In genomic region chr3:117749256-117749655, GRCm38 (mm10) we compare ENCODE assay signal across 24 mouse cellular contexts.
DNase-seq lines count a peak whose midpoint lies in the region; ATAC-seq and TF ChIP-seq lines count a peak whose summit lies in the region.
"Had no signal": no experiment of that assay in that cellular context is flagged by ENCODE, and none has a peak within 500 bp of the region (broad histone marks: within the 10 kb centered on the region; RNA-seq: fewer than 3 reads in every experiment).

No protein-coding gene starts in this region.

- no peak overlapping the region for H3K4me2 ChIP-seq in hindbrain, postnatal 0 days (ENCODE audit: low read depth, low read length)
- H3K4me2 ChIP-seq in hindbrain, embryonic 16.5 days (ENCODE audit: low read length) = no peak overlapping the region
- H3K4me2 ChIP-seq in midbrain, postnatal 0 days (ENCODE audit: low read depth, low read length, poor library complexity, severe bottlenecking) = no peak overlapping the region
- H3K4me2 ChIP-seq in midbrain, embryonic 14.5 days (ENCODE audit: low read length) = no peak overlapping the region
- H3K4me2 ChIP-seq: embryonic facial prominence, embryonic 12.5 days; forebrain, embryonic 13.5 days; forebrain, embryonic 15.5 days had no signal

- H3K36me3 ChIP-seq in hindbrain, postnatal 0 days (ENCODE audit: insufficient read depth, low read length) = no peaks in the 10 kb centered on the region
- H3K36me3 ChIP-seq in hindbrain, embryonic 16.5 days (ENCODE audit: control insufficient read depth, insufficient read depth, low read length) = no peaks in the 10 kb centered on the region
- H3K36me3 ChIP-seq in midbrain, postnatal 0 days (ENCODE audit: insufficient read depth, low read length) = no peaks in the 10 kb centered on the region
- H3K36me3 ChIP-seq in midbrain, embryonic 14.5 days (ENCODE audit: control insufficient read depth, insufficient read depth, low read length) = no peaks in the 10 kb centered on the region
- H3K36me3 ChIP-seq: embryonic facial prominence, embryonic 10.5 days; embryonic facial prominence, embryonic 12.5 days; forebrain, embryonic 15.5 days; G1E had no signal

- TF ChIP-seq CTCF in hindbrain, postnatal 0 days (IDR thresholded peaks at IDR 0.05; ENCODE audit: low read depth) = no peak
- TF ChIP-seq CTCF in midbrain, postnatal 0 days (IDR thresholded peaks at IDR 0.05) = no peak

- no peaks in the 10 kb centered on the region for H3K4me1 ChIP-seq in hindbrain, postnatal 0 days (ENCODE audit: insufficient read depth, low read length)
- H3K4me1 ChIP-seq in hindbrain, embryonic 16.5 days (ENCODE audit: control insufficient read depth, insufficient read depth, low read depth, low read length) = no peaks in the 10 kb centered on the region
- no peaks in the 10 kb centered on the region for H3K4me1 ChIP-seq in midbrain, postnatal 0 days (ENCODE audit: insufficient read depth, low read length)
- H3K4me1 ChIP-seq in midbrain, embryonic 14.5 days (ENCODE audit: control insufficient read depth, insufficient read depth, low read length) = no peaks in the 10 kb centered on the region
- H3K4me1 ChIP-seq: embryonic facial prominence, embryonic 10.5 days; embryonic facial prominence, embryonic 12.5 days; forebrain, embryonic 13.5 days had no signal

- 62% methylated on average over 3 of the region's 3 CpGs for WGBS in hindbrain, postnatal 0 days
- 77% methylated on average over 3 of the region's 3 CpGs for WGBS in hindbrain, embryonic 16.5 days
- 80% methylated on average over 3 of the region's 3 CpGs for WGBS in midbrain, postnatal 0 days
- WGBS in midbrain, embryonic 14.5 days = 90% methylated on average over 3 of the region's 3 CpGs

- DNase-seq in cerebellum, postnatal 10 days = peak; percentile 73 to 78
- DNase-seq in hindbrain, postnatal 0 days (ENCODE audit: low spot score) = peak; percentile 11
- peak; percentile 4 for DNase-seq in midbrain, postnatal 0 days (ENCODE audit: low spot score)
- DNase-seq in midbrain, embryonic 14.5 days = no peak
- DNase-seq: adrenal gland, adult 8-10 months; adrenal gland, postnatal 14 days; adrenal gland, postnatal 36 days; B cell, adult 2 months; cerebellum, adult 11 months; cerebellum, adult 18-20 months; cerebellum, adult 9-10 months; cerebellum, postnatal 25 days; forebrain, postnatal 0 days had no signal

- no peaks in the 10 kb centered on the region for H3K9me3 ChIP-seq in hindbrain, postnatal 0 days (ENCODE audit: low read length)
- no peaks in the 10 kb centered on the region for H3K9me3 ChIP-seq in hindbrain, embryonic 16.5 days (ENCODE audit: control insufficient read depth, low read length)
- H3K9me3 ChIP-seq in midbrain, postnatal 0 days (ENCODE audit: low read length) = no peaks in the 10 kb centered on the region
- H3K9me3 ChIP-seq in midbrain, embryonic 14.5 days (ENCODE audit: control insufficient read depth, low read length) = no peaks in the 10 kb centered on the region
- H3K9me3 ChIP-seq: embryonic facial prominence, embryonic 10.5 days; embryonic facial prominence, embryonic 12.5 days; forebrain, embryonic 13.5 days; forebrain, embryonic 15.5 days had no signal

- H3K27ac ChIP-seq in hindbrain, postnatal 0 days = no peak overlapping the region
- no peak overlapping the region for H3K27ac ChIP-seq in hindbrain, embryonic 16.5 days (ENCODE audit: low read depth, low read length)
- no peak overlapping the region for H3K27ac ChIP-seq in midbrain, postnatal 0 days (ENCODE audit: low read depth, low read length)
- no peak overlapping the region for H3K27ac ChIP-seq in midbrain, embryonic 14.5 days (replicated peaks; ENCODE audit: low read depth, low read length)
- H3K27ac ChIP-seq: embryonic facial prominence, embryonic 10.5 days; embryonic facial prominence, embryonic 12.5 days; forebrain, embryonic 13.5 days; forebrain, embryonic 15.5 days had no signal

- no peaks in the 10 kb centered on the region for H3K27me3 ChIP-seq in hindbrain, postnatal 0 days (ENCODE audit: insufficient read depth, low read length)
- H3K27me3 ChIP-seq in hindbrain, embryonic 16.5 days (replicated peaks; ENCODE audit: control insufficient read depth, insufficient read depth, low read length) = no peaks in the 10 kb centered on the region
- no peaks in the 10 kb centered on the region for H3K27me3 ChIP-seq in midbrain, postnatal 0 days (ENCODE audit: insufficient read depth, low read length)
- no peaks in the 10 kb centered on the region for H3K27me3 ChIP-seq in midbrain, embryonic 14.5 days (ENCODE audit: control insufficient read depth, insufficient read depth, low read length)
- H3K27me3 ChIP-seq: CH12.LX; embryonic facial prominence, embryonic 12.5 days; forebrain, embryonic 13.5 days; forebrain, embryonic 15.5 days; Patski had no signal

- H3K9ac ChIP-seq in hindbrain, postnatal 0 days (replicated peaks; ENCODE audit: low read length) = no peak overlapping the region
- no peak overlapping the region for H3K9ac ChIP-seq in hindbrain, embryonic 16.5 days (ENCODE audit: low read depth, low read length)
- no peak overlapping the region for H3K9ac ChIP-seq in midbrain, postnatal 0 days (replicated peaks; ENCODE audit: low read length, poor library complexity, severe bottlenecking)
- no peak overlapping the region for H3K9ac ChIP-seq in midbrain, embryonic 14.5 days (replicated peaks; ENCODE audit: low read length)
- H3K9ac ChIP-seq: embryonic facial prominence, embryonic 12.5 days; forebrain, embryonic 13.5 days; forebrain, embryonic 15.5 days; forebrain, postnatal 0 days had no signal

- ATAC-seq in cerebellum, adult (ENCODE audit: insufficient number of reproducible peaks, low FRiP score, low TSS enrichment) = no peak
- no peak for ATAC-seq in hindbrain, postnatal 0 days
- ATAC-seq in hindbrain, embryonic 16.5 days = no peak
- ATAC-seq in midbrain, postnatal 0 days (ENCODE audit: low FRiP score) = no peak
- ATAC-seq in midbrain, embryonic 14.5 days (ENCODE audit: low FRiP score, low TSS enrichment) = no peak
- ATAC-seq: activated CD4-positive, CD25-positive, alpha-beta regulatory T cell, adult 4 months; CD4-positive, CD25-positive, alpha-beta regulatory T cell, adult 4 months; forebrain, embryonic 13.5 days; forebrain, embryonic 15.5 days; forebrain, postnatal 0 days; Patski had no signal

- no peak overlapping the region for H3K4me3 ChIP-seq in hindbrain, postnatal 0 days (ENCODE audit: low read length)
- no peak overlapping the region for H3K4me3 ChIP-seq in hindbrain, embryonic 16.5 days (ENCODE audit: low read length)
- no peak overlapping the region for H3K4me3 ChIP-seq in midbrain, postnatal 0 days (ENCODE audit: low read depth, low read length)
- H3K4me3 ChIP-seq in midbrain, embryonic 14.5 days (replicated peaks; ENCODE audit: low read depth, low read length) = no peak overlapping the region
- H3K4me3 ChIP-seq: embryonic facial prominence, embryonic 10.5 days; embryonic facial prominence, embryonic 12.5 days; forebrain, embryonic 13.5 days; forebrain, embryonic 15.5 days had no signal
